Mouse (Mus musculus) fat pad, adult 2 months (tissue): ENCODE measurements around the gene Gng7.
"Not testable (repeated sequence)": the region's sequence is repeated elsewhere in the genome, so short reads cannot be mapped to it uniquely, and the experiment has no call there.

Source experiments
- DNase-seq: peaks from one replicate; pipeline ENCODE4 v3.0.0-alpha.2; 2011; ENCODE audit warnings: low read depth, low spot score; ENCODE audit errors: extremely low read depth

Gene Gng7

GRCm38 (mm10) chr10:81014393-81015384, at the start of gene Gng7:
TSS of gene Gng7 (minus strand) at chr10:81014945.
- DNase-seq: peak; percentile 61

DNA sequence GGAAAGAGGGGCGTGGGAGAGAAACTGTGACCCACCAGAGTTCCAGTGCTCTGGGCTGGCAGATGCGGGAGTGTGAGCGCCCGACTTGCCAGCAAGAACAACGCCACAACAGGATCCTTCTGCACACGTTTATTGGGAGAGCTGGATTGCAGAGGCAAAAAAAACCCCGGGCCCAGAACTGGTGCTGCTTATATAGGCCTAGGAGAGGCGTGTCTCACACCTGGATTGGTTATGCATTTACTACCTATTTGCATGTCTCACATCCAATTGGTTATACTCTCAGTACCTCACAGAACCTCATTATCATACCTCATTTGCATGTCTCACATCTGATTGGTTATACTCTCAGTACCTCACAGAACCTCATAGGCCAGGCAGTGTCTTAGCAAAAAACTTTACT, 49.8 kb upstream of the Gng7 start:
- DNase-seq: not testable (repeated sequence)

- DNase-seq: no peak
These were observed 48.0 kb upstream of the Gng7 start for GRCm38 (mm10) chr10:81062710-81063109.

DNA sequence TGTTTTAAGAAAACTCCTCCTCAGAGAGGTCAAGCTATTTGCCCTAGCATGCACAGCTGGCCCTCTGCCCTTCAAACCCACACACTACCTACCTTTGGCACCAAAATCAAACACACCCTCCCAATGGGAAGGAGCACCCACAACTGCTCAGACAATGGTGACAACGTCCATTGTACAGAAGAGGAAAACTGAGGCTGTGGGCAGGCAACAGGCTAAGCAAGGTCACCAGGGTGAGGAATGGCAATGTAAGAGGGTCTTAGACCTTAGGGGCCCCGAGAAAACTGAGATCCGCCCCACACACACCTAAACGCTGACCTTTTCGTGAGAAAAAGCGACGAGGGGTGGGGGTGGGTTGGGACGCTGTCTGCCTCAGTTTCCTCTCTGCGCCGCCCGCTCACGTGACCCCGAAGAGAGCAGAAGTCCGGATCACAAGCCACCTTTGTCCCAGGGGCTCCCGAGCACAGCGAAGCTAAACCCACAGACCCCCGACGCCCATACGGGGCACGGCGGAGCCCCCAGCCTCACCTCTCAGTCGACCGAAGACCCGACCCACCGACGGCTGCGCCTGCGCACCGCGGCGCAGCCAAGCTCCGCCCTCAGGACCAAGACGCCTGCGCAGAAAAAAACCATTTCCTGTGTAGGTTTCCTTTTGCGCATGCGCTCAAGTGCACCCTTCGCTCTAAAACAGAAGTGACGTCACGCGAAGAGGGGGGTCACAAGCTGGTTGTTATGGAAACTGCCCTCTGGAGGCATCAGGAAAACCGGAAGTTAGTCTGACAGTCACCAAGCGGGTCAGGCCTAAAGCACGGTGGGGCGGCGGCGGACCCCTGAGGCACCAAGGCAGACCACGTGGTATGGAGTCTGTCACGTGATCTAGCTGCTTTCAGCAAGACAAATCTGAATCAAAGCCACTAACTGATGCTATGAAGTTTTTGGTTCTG, 45.1 kb upstream of the Gng7 start, which contains the start of gene Sgta:
Gene Sgta, minus strand, starts transcription at position 579 of the 941 bp plus-strand sequence.
- peak; percentile 89 for DNase-seq

DNA sequence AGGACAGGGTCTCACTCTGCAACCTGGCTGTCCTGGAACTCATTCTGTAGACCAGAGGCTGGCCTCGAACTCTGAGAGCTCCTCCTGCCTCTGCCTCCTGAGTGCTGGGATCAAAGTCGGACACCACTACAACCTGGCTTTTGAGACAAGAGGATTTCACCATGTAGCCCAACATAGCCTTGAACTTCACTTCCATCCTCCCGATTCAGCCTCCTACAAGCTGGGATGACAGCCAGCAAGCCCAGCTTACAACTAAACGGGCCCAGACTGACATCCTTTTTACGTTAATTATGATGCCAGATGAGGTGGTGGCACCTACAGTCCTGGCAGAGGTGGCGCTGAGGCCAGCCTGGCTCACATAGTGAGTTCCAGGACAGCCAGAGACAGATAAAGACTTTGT, 44.2 kb upstream of the Gng7 start:
- no peak for DNase-seq

DNA sequence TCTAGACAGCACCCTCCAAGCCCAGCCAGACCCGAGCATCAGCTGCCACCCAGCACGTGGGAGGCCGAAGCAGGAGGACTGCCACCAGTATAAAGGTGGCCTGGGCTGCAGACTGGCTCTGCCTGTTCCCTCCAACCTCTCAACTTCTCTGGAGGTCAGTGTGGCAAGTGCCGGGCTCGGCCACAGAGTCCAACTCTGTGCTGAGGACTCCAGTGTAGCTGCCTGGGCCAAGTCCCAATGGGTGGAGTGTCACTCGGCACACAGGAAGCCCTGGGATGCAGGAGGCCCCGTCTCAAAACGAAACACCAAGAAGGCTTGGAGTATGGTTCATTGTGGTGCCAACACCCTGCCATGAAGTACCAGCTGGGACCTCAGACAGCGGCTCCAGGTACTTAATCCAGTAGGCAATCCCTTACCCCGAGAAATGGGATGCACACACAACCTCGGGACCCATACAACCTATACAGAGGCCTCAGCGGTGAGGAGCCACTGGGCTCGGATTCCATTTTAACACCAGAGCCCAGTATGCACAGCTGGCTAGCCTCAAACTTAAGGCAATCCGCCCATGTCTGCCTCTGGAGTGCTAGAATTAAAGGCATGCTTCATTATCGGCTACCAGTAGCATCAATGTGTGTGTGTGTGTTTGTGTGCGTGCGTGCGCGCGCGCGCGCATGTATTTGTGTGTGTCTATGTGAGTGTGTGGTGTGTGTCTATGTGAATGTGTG, 42.8 kb upstream of the Gng7 start:
- no peak for DNase-seq

GRCm38 (mm10) chr10:81055802-81056340, 41.1 kb upstream of the Gng7 start:
- not testable (repeated sequence) for DNase-seq

DNA sequence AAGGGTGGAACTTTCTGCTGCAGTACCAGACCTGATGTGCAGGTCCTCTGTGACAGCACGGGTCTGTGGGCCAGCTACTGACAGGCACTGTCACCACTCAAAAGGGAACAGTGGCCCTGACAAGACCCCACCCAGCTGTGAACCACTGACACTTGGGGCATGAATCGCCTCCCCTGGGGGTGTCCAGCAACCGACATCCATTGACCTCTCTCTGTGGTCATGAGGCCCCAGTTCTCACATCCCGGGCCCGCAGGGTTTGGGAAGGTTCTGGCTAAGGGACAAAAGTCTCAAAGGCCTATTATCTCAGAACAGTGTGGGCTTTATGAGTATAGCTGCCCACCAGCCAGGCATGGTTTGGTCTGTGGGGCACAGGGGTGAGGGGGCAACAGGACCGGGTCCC, 40.4 kb upstream of the Gng7 start:
- no peak for DNase-seq

DNA sequence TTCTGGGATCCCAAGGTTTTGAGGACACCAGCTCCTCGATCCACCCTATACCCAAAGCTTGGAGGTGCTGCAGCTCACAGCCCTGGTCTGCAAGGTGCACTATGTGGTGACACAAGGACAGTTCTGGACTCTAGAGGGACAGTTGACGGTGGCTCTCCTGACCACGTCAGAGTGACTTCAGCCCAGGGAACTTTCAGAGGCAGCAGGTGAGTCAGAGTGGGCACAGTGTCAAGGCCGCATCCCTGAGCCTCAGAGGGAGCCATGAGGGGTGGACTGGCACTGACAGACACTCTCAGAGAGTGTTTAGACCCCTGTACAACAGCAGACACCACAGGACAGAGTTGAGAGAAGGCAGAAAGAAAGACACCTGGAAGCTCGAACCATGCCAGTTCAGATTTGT, 37.8 kb upstream of the Gng7 start:
- no peak for DNase-seq

- no peak for DNase-seq
These were observed 36.4 kb upstream of the Gng7 start for GRCm38 (mm10) chr10:81051133-81051532.

DNA sequence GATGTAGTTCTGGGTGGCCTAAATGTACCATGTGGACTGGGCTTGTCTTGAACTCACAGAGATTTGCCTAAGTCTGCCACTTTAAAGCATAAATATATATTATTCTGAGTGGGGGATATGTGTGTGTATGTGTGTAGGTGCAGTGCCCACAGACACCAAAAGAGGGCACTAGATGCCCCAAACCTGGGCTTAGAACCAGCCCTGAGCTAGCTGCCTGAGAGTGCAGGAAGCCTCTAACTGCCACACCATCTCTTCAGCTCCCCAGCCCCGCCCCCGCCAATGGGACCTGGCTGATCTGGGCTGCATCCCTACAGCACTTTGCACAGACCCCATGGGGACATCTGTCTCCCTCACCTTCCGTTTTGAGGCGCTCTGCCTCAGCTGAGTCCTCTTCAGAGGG, 35.9 kb upstream of the Gng7 start:
- DNase-seq: no peak

DNA sequence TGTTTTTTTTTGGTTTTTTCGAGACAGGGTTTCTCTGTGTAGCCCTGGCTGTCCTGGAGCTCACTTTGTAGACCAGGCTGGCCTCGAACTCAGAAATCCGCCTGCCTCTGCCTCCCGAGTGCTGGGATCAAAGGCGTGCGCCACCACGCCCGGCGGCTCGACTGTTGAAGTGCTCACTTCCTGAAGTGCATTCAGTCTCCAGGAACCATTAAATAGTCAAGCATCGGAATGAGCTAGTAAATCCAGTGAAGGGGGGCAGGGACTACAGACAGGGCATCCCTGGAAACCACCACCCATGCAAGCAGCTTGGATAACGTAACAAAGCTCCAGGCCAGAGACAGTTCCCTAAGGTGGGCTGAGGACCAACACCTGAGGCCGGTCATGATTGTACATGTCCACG, 30.5 kb upstream of the Gng7 start:
- not testable (repeated sequence) for DNase-seq

DNA sequence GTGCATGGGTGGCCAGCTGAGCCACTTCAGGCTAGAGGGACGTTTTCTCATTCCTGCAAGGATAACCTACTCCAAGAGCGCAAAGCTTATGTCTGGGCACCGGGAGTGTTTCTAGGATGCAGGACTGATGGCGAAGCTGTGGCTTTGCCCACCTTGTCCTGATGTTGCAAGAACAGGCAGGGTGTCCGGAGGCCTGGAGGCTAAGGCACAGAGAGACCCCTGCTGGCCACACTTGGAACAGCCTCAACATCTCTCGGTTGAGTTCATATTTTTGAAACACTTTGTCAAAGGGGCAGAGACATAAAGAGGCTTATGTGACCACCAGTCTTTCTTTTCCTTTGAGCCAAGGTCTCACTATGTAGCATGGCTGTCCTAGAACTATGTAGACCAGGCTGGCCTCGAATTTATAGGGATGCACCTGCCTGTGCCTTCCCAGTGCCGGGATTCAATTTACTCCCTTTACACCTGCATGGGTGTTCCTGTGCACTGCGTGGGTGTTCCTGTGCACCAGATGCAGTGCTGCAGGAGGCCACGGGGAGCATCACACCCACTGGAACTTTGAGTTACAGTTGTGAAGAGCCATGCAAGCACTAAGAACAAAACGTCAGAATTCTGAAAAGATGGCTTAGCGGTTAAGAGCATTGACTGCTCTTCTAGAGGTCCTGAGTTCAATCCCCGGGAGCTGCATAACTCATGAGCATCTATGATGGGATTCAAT, 26.9 kb upstream of the Gng7 start:
- DNase-seq: no peak

DNA sequence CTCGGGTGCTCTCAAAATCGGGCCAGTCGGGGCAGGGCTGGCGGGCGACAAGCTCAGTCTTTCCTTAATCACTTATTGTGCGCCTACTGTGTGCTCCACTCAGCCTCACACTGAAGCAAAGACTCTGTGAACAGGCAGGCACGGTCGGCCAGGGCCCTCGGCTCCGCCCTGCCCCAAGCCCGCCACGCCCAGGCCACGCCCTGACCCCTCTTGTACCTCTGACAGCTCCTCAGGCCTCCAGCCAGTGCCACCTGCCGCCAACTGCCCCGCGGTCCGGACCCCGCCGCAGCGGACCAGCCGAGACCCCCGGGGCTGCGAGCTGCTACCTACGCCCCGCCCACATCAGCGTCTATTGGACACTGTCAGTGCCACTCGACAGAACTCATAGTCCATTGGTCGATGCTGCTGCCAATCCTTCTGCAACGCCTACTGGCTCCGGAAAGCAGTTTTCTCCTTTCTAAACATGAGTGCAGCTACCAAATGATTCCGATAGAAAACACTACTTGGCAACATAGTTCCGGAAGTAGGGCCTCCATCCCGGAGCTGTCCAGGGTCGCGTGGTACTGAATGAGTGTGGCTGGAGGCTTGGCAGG, 22.3 kb upstream of the Gng7 start, which contains the start of gene Slc39a3:
Gene Slc39a3, minus strand, starts transcription at position 439 of the 593 bp plus-strand sequence.
- peak; percentile 82 for DNase-seq

DNA sequence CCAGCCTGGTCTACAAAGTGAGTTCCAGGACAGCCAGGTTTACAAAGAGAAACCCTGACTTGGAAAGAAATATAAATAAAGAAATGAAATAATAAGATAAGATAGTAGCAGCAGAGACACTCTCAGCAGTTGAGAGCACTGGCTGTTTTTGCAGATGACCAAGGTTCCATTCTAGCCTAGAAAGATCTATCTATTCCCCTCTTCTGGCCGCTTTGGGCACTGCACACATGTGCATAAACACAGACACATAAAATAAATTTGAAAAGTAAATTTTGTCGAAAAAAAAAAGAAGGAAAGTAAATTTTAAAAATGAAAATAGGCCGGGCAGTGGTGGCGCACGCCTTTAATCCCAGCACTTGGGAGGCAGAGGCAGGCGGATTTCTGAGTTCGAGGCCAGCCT, 21.5 kb upstream of the Gng7 start:
- no peak for DNase-seq

DNA sequence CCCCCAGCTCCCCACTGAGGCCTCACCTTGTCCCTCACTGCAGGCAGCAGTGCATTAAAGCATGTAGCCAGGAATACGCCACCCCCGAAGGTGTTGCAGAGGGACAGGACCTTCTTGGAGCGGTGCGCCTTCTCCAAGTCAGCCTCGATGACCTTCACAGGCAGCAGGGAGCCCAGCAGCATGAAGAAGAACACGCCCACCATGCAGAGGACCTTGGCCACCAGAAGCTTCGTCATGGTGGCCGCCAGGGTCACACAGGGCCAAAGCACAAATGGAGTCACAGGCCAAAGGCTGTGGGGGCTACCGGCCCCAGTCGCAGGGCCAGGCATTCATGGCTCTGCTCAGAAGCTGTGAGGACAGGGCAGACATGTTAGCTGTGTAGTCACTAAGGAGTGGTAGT, 18.8 kb upstream of the Gng7 start:
- DNase-seq: no peak

- DNase-seq: no peak
These were observed 14.3 kb upstream of the Gng7 start for GRCm38 (mm10) chr10:81029031-81029430.

DNA sequence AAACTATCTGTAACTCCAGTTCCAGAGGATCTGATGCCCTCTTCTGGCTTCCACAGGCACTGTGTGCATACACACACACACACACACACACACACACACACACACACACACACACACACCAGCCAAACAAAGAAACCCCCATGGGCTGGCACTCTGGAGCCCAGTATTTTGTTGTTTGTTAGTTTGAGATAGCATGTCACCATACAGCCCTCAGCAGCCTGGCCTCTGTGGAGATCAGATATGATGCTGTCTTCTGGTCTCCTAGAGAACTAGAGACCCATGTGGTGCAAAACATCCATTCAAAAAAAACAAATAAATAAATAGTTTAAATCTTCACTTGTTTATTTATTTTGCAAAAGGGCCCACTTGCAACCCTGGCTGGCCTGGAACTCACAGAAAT, 13.5 kb upstream of the Gng7 start:
- no peak for DNase-seq

DNA sequence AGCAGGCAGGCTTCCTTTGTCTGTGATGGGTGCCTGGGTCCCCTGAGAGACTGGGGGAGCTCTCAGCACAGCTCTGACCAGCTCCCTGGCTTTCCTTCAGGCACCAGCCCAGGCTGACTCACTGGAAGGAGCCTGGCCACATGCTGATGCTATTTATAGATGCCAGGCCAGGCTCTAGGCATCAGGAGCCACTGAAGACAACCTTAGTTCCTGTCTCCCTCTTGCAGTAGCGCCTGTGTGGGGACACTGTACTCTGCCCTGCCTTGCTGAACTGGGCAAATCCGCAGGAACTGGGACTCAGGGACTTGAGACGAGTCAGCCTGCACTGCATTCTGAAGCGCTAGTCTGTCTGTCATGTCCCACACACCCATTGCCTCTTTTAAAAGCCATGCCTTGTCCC, 12.6 kb upstream of the Gng7 start:
- DNase-seq: no peak
